Mouse (Mus musculus) kidney, embryonic 16.5 days (tissue): ENCODE results near the gene Lkaaear1. TPM values are rescaled to one million over a fixed set of nuclear protein-coding genes. Genes with fewer than 3 reads are reported as not detected.
A peak's percentile ranks its signal among the peaks of the same experiment; 100 is the strongest.

Experiments
- ATAC-seq: fragments of 200-750 bp; cut with Nextera tagmentation; 2 replicates; pipeline ENCODE4 v1.8.0; 2017; ENCODE audit warnings: moderate TSS enrichment; ENCODE audit not compliant: low FRiP score, low TSS enrichment
- H3K27ac ChIP-seq: fragments of 300-500 bp; sonication (generic); 2 replicates; pipeline ENCODE4 v1.5.1; 2014; ENCODE audit warnings: low read length
- H3K27me3 ChIP-seq: fragments of 300-500 bp; sonication (generic); 2 replicates; pipeline ENCODE4 v1.6.1; 2014; ENCODE audit warnings: low read length, control low read depth, mixed read lengths; ENCODE audit not compliant: insufficient read depth
- H3K36me3 ChIP-seq: fragments of 300-500 bp; sonication (generic); 2 replicates; pipeline ENCODE4 v1.6.1; 2014; ENCODE audit warnings: low read length, control low read depth, mixed read lengths; ENCODE audit not compliant: insufficient read depth
- H3K4me1 ChIP-seq: fragments of 300-500 bp; sonication (generic); 2 replicates; pipeline ENCODE4 v1.6.1; 2014; ENCODE audit warnings: low read length, control low read depth, mixed read lengths; ENCODE audit not compliant: insufficient read depth
- H3K4me2 ChIP-seq: fragments of 300-500 bp; sonication (generic); replicated peaks from 2 replicates; pipeline ENCODE4 v1.6.1; 2014; ENCODE audit warnings: low read depth, low read length
- H3K4me3 ChIP-seq: fragments of 300-500 bp; sonication (generic); 2 replicates; pipeline ENCODE4 v1.5.1; 2014; ENCODE audit warnings: mild to moderate bottlenecking, low read length
- H3K9ac ChIP-seq: fragments of 300-500 bp; sonication (generic); replicated peaks from 2 replicates; pipeline ENCODE4 v1.6.1; 2014; ENCODE audit warnings: low read length
- H3K9me3 ChIP-seq: fragments of 300-500 bp; sonication (generic); 2 replicates; pipeline ENCODE4 v1.6.1; 2016; ENCODE audit warnings: low read length, control low read depth
- WGBS: fragments of 180-500 bp; shearing (Covaris S2); extraction: QIAGEN DNeasy Blood & Tissue Kit; methylation state at CpG from one replicate; pipeline ENCODE4 v1.1.7; 2014; 5-methylcytosine and 5-hydroxymethylcytosine counted together
- polyA plus RNA-seq: library from polyadenylated mRNA; unstranded; fragments of >200 nt; fragmentation: Nextera tagmentation; extraction: Ambion mirVana; gene quantifications from 2 replicates; pipeline ENCODE4 v1.2.1, GENCODE M21; 2015

Lkaaear1 gene
- polyA plus RNA-seq, 1 experiment from 2014 or later: not detected

GRCm38 (mm10) chr2:181687586-181687985 is 10.7 kb downstream of the Lkaaear1 start:
- no peak for ATAC-seq
- Histone ChIP-seq H3K4me2 (no peak overlapping the region), H3K27ac (no peak overlapping the region), H3K36me3 (peaks cover 27% of the 10 kb centered on the region), H3K4me3 (no peak overlapping the region), H3K27me3 (no peaks in the 10 kb centered on the region), H3K4me1 (peaks cover 4% of the 10 kb centered on the region), H3K9me3 (no peaks in the 10 kb centered on the region), H3K9ac (no peak overlapping the region)
- WGBS: 93% methylated on average over 8 of the region's 8 CpGs

GRCm38 (mm10) chr2:181685686-181686085 is 12.6 kb downstream of the Lkaaear1 start:
- Histone ChIP-seq H3K36me3 (peaks cover 27% of the 10 kb centered on the region), H3K4me3 (no peak overlapping the region), H3K9me3 (no peaks in the 10 kb centered on the region), H3K4me1 (peaks cover 7% of the 10 kb centered on the region), H3K4me2 (no peak overlapping the region), H3K27ac (no peak overlapping the region), H3K9ac (no peak overlapping the region), H3K27me3 (no peaks in the 10 kb centered on the region)
- ATAC-seq: no peak
- WGBS: 87% methylated on average over 4 of the region's 4 CpGs

- Histone ChIP-seq H3K36me3 (peaks cover 27% of the 10 kb centered on the region), H3K27ac (no peak overlapping the region), H3K9ac (no peak overlapping the region), H3K9me3 (no peaks in the 10 kb centered on the region), H3K27me3 (no peaks in the 10 kb centered on the region), H3K4me1 (peaks cover 9% of the 10 kb centered on the region), H3K4me3 (no peak overlapping the region), H3K4me2 (no peak overlapping the region)
- no peak for ATAC-seq
- WGBS: 90% methylated on average over 1 of the region's 1 CpGs
Measured at GRCm38 (mm10) chr2:181684713-181685112, 13.5 kb downstream of the Lkaaear1 start.

GRCm38 (mm10) chr2:181683381-181683780 is 14.9 kb downstream of the Lkaaear1 start:
- ATAC-seq: no peak
- 62% methylated on average over 4 of the region's 4 CpGs for WGBS
- H3K27me3 ChIP-seq: no peaks in the 10 kb centered on the region

GRCm38 (mm10) chr2:181681978-181682377 is 16.3 kb downstream of the Lkaaear1 start:
- Histone ChIP-seq H3K27me3 (no peaks in the 10 kb centered on the region), H3K36me3 (peaks cover 7% of the 10 kb centered on the region; the same call in 1 of the 2 replicates), H3K4me2 (no peak overlapping the region), H3K9me3 (no peaks in the 10 kb centered on the region), H3K27ac (no peak overlapping the region), H3K9ac (no peak overlapping the region), H3K4me3 (no peak overlapping the region), H3K4me1 (peaks cover 14% of the 10 kb centered on the region)
- ATAC-seq: no peak
- 82% methylated on average over 1 of the region's 1 CpGs for WGBS

More at GRCm38 (mm10) chr2:181683381-181683780, 14.9 kb downstream of the Lkaaear1 start:
- peaks cover 14% of the 10 kb centered on the region for H3K4me1 ChIP-seq
- no peak overlapping the region for H3K27ac ChIP-seq
- H3K4me3 ChIP-seq: no peak overlapping the region
- no peaks in the 10 kb centered on the region for H3K9me3 ChIP-seq
- no peak overlapping the region for H3K9ac ChIP-seq
- H3K4me2 ChIP-seq: no peak overlapping the region
- H3K36me3 ChIP-seq: peaks cover 16% of the 10 kb centered on the region

- ATAC-seq: peak; percentile 37
- WGBS: 12% methylated on average over 7 of the region's 7 CpGs
- peak overlapping the region; percentile 85 for H3K4me2 ChIP-seq
- H3K36me3 ChIP-seq: no peaks in the 10 kb centered on the region
- no peaks in the 10 kb centered on the region for H3K9me3 ChIP-seq
- H3K4me3 ChIP-seq: peak overlapping the region; percentile 66
- no peak overlapping the region for H3K27ac ChIP-seq
- H3K9ac ChIP-seq: peak overlapping the region; percentile 84
- H3K4me1 ChIP-seq: peaks cover 18% of the 10 kb centered on the region
- no peaks in the 10 kb centered on the region for H3K27me3 ChIP-seq
Measured at GRCm38 (mm10) chr2:181680716-181681117, 17.5 kb downstream of the Lkaaear1 start.

- peak; percentile 58 for ATAC-seq
- H3K27ac ChIP-seq: peak within 1 kb of the TSS; percentile 77; the same call in 1 of the 2 replicates
- WGBS: under 1% methylated on average over 65 of the region's 69 CpGs
- H3K4me3 ChIP-seq: peak within 1 kb of the TSS; percentile 66
- peak within 1 kb of the TSS; percentile 85 for H3K4me2 ChIP-seq
- H3K4me1 ChIP-seq: peaks cover 23% of the 10 kb centered on the region
- no peaks in the 10 kb centered on the region for H3K27me3 ChIP-seq
- no peaks in the 10 kb centered on the region for H3K9me3 ChIP-seq
- no peaks in the 10 kb centered on the region for H3K36me3 ChIP-seq
- peak within 1 kb of the TSS; percentile 84 for H3K9ac ChIP-seq
Measured at GRCm38 (mm10) chr2:181679951-181680715, 18.1 kb downstream of the Lkaaear1 start, which contains the start of gene Tcea2. Gene Tcea2, plus strand, starts transcription at chr2:181680310.

- peak; percentile 77 for ATAC-seq
- Histone ChIP-seq H3K4me1 (peaks cover 27% of the 10 kb centered on the region), H3K9me3 (no peaks in the 10 kb centered on the region), H3K4me3 (no peak overlapping the region), H3K36me3 (no peaks in the 10 kb centered on the region), H3K27me3 (no peaks in the 10 kb centered on the region), H3K27ac (no peak overlapping the region), H3K4me2 (no peak overlapping the region), H3K9ac (no peak overlapping the region)
- 51% methylated on average over 1 of the region's 1 CpGs for WGBS
Measured at GRCm38 (mm10) chr2:181678780-181679179, 19.5 kb downstream of the Lkaaear1 start.

- peaks cover 7% of the 10 kb centered on the region for H3K27me3 ChIP-seq
- no peak overlapping the region for H3K4me2 ChIP-seq
- peaks cover 27% of the 10 kb centered on the region for H3K4me1 ChIP-seq
- WGBS: 58% methylated on average over 3 of the region's 3 CpGs
- H3K27ac ChIP-seq: peak overlapping the region; percentile 63
- ATAC-seq: no peak
- no peaks in the 10 kb centered on the region for H3K9me3 ChIP-seq
- no peaks in the 10 kb centered on the region for H3K36me3 ChIP-seq
- H3K9ac ChIP-seq: 0 out of 2 replicates have a peak overlapping the region, but pooled peaks have one; percentile 22
- H3K4me3 ChIP-seq: no peak overlapping the region
Measured at GRCm38 (mm10) chr2:181677755-181678098, 20.5 kb downstream of the Lkaaear1 start.

- peaks cover 27% of the 10 kb centered on the region for H3K4me1 ChIP-seq
- H3K9ac ChIP-seq: 0 out of 2 replicates have a peak overlapping the region, but pooled peaks have one; percentile 22
- ATAC-seq: no peak
- H3K27ac ChIP-seq: peak overlapping the region; percentile 63
- H3K4me2 ChIP-seq: no peak overlapping the region
- H3K9me3 ChIP-seq: no peaks in the 10 kb centered on the region
- H3K27me3 ChIP-seq: peaks cover 12% of the 10 kb centered on the region
- no peaks in the 10 kb centered on the region for H3K36me3 ChIP-seq
- H3K4me3 ChIP-seq: no peak overlapping the region
- WGBS: 72% methylated on average over 5 of the region's 5 CpGs
Measured at GRCm38 (mm10) chr2:181677096-181677754, 21.0 kb downstream of the Lkaaear1 start.
